Mouse (Mus musculus): Measurements from ENCODE around the gene Fam161a. TPM values are rescaled to one million over a fixed set of nuclear protein-coding genes. Genes with fewer than 3 reads are reported as not detected.

Fam161a gene
- polyA plus RNA-seq (2015; fragmentation: Nextera tagmentation; extraction: Ambion mirVana) = 4.6 and 5.7 TPM in 2 replicates

DNA sequence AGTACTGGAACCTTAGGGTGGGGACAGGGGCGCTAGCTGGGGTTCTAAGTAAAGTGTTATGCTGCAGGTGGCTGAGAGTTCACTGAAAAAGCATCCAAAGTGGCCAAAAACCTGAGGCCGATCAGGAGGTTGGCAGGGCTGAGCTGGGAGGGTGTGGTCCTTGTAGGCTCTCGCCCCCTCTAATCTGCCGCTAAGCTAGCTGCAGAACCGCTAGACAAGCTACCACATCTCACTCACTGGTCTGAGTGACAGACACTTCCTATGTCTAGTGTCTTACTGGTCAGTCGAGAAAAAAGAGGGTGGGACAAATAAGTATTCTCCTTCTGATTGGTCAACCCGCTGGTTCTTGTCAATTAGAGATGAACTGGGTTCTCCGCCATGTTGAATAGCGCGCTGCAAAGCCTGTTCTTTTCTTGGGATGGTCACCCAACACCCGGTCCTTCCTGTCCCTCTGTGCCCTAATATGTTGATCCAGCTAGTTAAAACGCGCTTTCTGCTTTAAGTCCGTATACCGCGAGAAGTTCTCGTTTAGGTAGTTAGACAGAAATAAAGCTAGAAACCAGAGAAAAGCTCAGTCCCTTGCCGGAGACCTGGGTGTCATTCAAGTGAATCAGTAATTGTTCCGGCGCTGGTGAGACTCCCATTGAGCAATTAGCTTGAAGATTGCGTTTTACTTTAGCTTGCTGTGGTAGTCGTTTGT lies at the start of gene Fam161a:
Gene Fam161a (plus strand): TSS at position 51 of the 700 bp plus-strand sequence.
- no peaks in the 10 kb centered on the region for H3K9me3 ChIP-seq (ENCODE audit: control insufficient read depth, low read length)
- peak within 1 kb of the TSS; percentile 86 for H3K9ac ChIP-seq (ENCODE audit: low read depth, low read length)
- H3K27ac ChIP-seq (ENCODE audit: low read depth, low read length) = peak within 1 kb of the TSS; percentile 97
- no peaks in the 10 kb centered on the region for H3K27me3 ChIP-seq (replicated peaks; ENCODE audit: control insufficient read depth, insufficient read depth, low read length)
- peak within 1 kb of the TSS; percentile 90 for H3K4me2 ChIP-seq (ENCODE audit: low read length)
- ATAC-seq = peak; percentile 95
- H3K4me3 ChIP-seq (ENCODE audit: low read length) = peak within 1 kb of the TSS; percentile 64
- H3K4me1 ChIP-seq (ENCODE audit: control insufficient read depth, insufficient read depth, low read depth, low read length) = no peaks in the 10 kb centered on the region; the same call in 1 of the 2 replicates
- WGBS = under 1% methylated on average over 22 of the region's 22 CpGs
- H3K36me3 ChIP-seq (ENCODE audit: control insufficient read depth, insufficient read depth, low read length) = peaks cover 19% of the 10 kb centered on the region

DNA sequence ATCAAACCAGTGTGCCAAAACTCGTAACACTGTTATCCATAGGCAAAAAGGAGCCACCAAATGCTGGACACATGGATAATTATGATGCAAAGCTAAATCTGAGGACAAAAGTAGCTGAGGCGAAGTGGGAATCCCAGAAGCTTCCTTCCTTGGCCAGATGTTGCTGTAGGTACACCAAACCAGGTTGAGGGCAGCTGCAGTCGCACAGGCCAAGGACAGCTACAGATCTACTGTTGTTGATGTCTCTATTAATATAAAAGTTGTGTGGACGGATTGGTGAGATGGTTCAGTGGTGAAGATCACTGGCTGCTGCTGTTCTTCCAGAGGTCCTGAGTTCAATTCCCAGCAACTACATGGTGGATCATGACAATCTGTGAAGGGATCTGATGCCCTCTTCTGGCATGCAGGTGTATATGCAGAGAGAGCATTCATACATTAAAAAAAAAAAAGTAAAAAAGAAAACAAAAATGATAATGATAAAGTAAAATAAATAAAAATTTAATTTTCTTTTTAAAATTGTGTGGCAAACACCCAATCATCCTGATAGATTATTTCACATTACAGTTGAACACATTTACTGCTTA lies 49.4 kb upstream of the Fam161a start:
- WGBS = 94% methylated on average over 4 of the region's 4 CpGs
- no peak for ATAC-seq
- Histone ChIP-seq H3K27me3 (replicated peaks; ENCODE audit: control insufficient read depth, insufficient read depth, low read length) (no peaks in the 10 kb centered on the region), H3K4me2 (ENCODE audit: low read length) (no peak overlapping the region), H3K27ac (ENCODE audit: low read depth, low read length) (no peak overlapping the region), H3K9me3 (ENCODE audit: control insufficient read depth, low read length) (no peaks in the 10 kb centered on the region), H3K9ac (ENCODE audit: low read depth, low read length) (no peak overlapping the region), H3K4me1 (ENCODE audit: control insufficient read depth, insufficient read depth, low read depth, low read length) (no peaks in the 10 kb centered on the region), H3K36me3 (ENCODE audit: control insufficient read depth, insufficient read depth, low read length) (no peaks in the 10 kb centered on the region), H3K4me3 (ENCODE audit: low read length) (no peak overlapping the region)

DNA sequence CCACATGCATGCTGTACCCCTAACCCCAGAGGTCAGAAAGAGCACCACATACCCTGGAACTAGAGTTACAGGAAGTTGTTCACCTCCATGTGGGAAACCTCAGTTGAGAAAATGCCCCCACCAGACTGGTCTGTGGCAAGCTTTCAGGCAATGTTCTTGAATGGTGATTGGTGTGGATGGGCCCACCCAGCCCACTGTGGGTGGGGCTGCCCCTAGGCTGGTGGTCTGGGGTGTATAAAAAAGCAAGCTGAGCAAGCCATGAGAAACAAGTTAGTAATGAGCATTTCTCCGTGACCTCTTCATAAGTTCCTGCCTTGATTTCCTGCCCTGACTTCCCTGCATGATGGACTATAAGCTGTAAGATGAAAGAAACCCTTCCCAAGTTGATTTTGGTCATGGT lies 45.2 kb upstream of the Fam161a start:
- Histone ChIP-seq H3K4me3 (ENCODE audit: low read length) (no peak overlapping the region), H3K9me3 (ENCODE audit: control insufficient read depth, low read length) (peaks cover 4% of the 10 kb centered on the region), H3K27me3 (replicated peaks; ENCODE audit: control insufficient read depth, insufficient read depth, low read length) (no peaks in the 10 kb centered on the region), H3K4me2 (ENCODE audit: low read length) (no peak overlapping the region), H3K4me1 (ENCODE audit: control insufficient read depth, insufficient read depth, low read depth, low read length) (no peaks in the 10 kb centered on the region), H3K36me3 (ENCODE audit: control insufficient read depth, insufficient read depth, low read length) (no peaks in the 10 kb centered on the region), H3K27ac (ENCODE audit: low read depth, low read length) (no peak overlapping the region), H3K9ac (ENCODE audit: low read depth, low read length) (no peak overlapping the region)
- 90% methylated on average over 1 of the region's 1 CpGs for WGBS
- ATAC-seq = peak; percentile 40; the same call in 1 of the 2 replicates

DNA sequence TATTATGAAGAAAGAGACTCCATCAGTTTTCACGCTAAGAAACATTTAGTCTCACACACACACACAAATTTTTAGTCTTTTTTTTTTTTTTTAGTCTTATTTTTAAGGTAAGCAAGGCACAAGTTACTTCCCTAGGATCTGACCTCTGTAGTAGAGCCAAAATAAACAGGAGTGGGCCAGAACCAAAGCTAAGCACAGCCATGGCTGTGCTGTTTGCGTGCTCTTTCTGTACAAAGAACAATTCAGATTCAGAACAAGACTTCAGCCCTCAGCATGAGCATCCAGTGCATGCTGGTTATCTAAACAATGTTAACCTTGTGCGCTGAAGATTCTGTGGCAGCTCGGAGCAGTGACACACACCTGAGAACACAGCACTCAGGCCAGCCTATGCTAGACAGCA lies 42.9 kb upstream of the Fam161a start:
- no peak for ATAC-seq
- H3K27me3 ChIP-seq (replicated peaks; ENCODE audit: control insufficient read depth, insufficient read depth, low read length) = no peaks in the 10 kb centered on the region
- WGBS = 80% methylated on average over 4 of the region's 4 CpGs
- no peak overlapping the region for H3K9ac ChIP-seq (ENCODE audit: low read depth, low read length)
- H3K4me3 ChIP-seq (ENCODE audit: low read length) = no peak overlapping the region
- 0 out of 2 replicates have a peak, but pooled peaks cover 2% of the 10 kb centered on the region for H3K36me3 ChIP-seq (ENCODE audit: control insufficient read depth, insufficient read depth, low read length)
- peaks cover 10% of the 10 kb centered on the region for H3K9me3 ChIP-seq (ENCODE audit: control insufficient read depth, low read length)
- no peak overlapping the region for H3K27ac ChIP-seq (ENCODE audit: low read depth, low read length)
- no peak overlapping the region for H3K4me2 ChIP-seq (ENCODE audit: low read length)
- no peaks in the 10 kb centered on the region for H3K4me1 ChIP-seq (ENCODE audit: control insufficient read depth, insufficient read depth, low read depth, low read length)

DNA sequence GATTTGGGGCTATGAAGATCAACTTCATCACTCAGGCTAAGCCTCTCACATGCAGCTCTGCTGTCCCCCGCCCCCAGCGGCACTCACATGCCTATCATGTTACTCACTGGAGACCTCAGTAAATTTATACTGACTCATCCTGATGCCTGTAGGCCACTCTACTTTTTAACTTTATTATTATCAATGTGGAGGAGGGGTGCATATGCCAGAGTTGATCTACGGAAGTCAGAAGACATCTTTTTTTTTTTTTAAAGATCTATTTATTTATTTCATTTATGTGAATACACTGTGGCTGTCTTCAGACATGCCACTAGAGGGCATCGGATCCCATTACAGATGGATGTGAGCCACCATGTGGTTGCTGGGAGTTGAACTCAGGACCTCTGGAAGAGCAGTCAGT lies 41.8 kb upstream of the Fam161a start:
- Histone ChIP-seq H3K36me3 (ENCODE audit: control insufficient read depth, insufficient read depth, low read length) (0 out of 2 replicates have a peak, but pooled peaks cover 2% of the 10 kb centered on the region), H3K4me1 (ENCODE audit: control insufficient read depth, insufficient read depth, low read depth, low read length) (no peaks in the 10 kb centered on the region), H3K4me2 (ENCODE audit: low read length) (no peak overlapping the region), H3K27me3 (replicated peaks; ENCODE audit: control insufficient read depth, insufficient read depth, low read length) (no peaks in the 10 kb centered on the region), H3K9ac (ENCODE audit: low read depth, low read length) (no peak overlapping the region), H3K4me3 (ENCODE audit: low read length) (no peak overlapping the region), H3K27ac (ENCODE audit: low read depth, low read length) (no peak overlapping the region), H3K9me3 (ENCODE audit: control insufficient read depth, low read length) (peaks cover 10% of the 10 kb centered on the region)
- WGBS = 85% methylated on average over 4 of the region's 4 CpGs
- ATAC-seq = no peak

DNA sequence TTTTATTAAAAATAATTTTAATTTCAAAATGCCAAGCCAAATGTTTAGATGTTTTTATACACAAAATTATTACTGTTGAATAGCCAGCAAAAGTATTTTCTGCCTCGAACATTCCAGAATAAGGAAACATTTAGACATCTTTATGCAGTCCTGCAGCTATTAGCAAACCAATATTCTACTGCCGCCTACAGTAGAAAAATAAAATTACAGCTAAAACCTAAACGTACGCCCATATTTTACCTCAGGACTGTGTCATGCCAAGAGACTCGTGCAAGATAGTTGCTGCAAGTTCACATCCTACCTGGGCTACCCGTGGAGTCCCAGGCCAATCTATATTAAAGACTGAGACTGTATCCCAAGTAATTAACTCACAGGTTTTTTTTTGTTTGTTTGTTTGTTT lies 37.8 kb upstream of the Fam161a start:
- Histone ChIP-seq H3K36me3 (ENCODE audit: control insufficient read depth, insufficient read depth, low read length) (peaks cover 12% of the 10 kb centered on the region), H3K4me2 (ENCODE audit: low read length) (no peak overlapping the region), H3K4me3 (ENCODE audit: low read length) (no peak overlapping the region), H3K9me3 (ENCODE audit: control insufficient read depth, low read length) (peaks cover 26% of the 10 kb centered on the region), H3K27me3 (replicated peaks; ENCODE audit: control insufficient read depth, insufficient read depth, low read length) (no peaks in the 10 kb centered on the region), H3K27ac (ENCODE audit: low read depth, low read length) (no peak overlapping the region), H3K4me1 (ENCODE audit: control insufficient read depth, insufficient read depth, low read depth, low read length) (peaks cover 5% of the 10 kb centered on the region), H3K9ac (ENCODE audit: low read depth, low read length) (no peak overlapping the region)
- 66% methylated on average over 6 of the region's 6 CpGs for WGBS
- ATAC-seq = no peak

DNA sequence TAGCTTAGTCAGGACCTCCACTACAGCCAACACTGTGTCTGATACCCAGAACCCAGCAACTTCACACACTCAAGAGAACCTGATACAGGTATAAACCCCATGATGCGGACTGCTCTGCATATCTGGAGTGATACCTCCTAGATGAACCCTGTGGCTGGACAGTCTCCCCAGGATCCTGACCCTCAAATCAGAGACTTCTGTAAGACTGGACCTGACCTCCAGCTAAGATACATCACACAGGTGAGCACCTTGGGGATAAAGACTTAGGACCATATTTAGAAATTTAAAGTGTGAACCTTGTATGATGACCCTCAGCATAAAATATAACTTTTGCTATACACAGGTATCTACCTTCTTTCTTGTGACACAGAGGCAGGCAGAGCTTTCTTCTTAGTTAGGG lies 36.8 kb upstream of the Fam161a start:
- WGBS = 95% methylated on average over 1 of the region's 1 CpGs
- no peak overlapping the region for H3K27ac ChIP-seq (ENCODE audit: low read depth, low read length)

DNA sequence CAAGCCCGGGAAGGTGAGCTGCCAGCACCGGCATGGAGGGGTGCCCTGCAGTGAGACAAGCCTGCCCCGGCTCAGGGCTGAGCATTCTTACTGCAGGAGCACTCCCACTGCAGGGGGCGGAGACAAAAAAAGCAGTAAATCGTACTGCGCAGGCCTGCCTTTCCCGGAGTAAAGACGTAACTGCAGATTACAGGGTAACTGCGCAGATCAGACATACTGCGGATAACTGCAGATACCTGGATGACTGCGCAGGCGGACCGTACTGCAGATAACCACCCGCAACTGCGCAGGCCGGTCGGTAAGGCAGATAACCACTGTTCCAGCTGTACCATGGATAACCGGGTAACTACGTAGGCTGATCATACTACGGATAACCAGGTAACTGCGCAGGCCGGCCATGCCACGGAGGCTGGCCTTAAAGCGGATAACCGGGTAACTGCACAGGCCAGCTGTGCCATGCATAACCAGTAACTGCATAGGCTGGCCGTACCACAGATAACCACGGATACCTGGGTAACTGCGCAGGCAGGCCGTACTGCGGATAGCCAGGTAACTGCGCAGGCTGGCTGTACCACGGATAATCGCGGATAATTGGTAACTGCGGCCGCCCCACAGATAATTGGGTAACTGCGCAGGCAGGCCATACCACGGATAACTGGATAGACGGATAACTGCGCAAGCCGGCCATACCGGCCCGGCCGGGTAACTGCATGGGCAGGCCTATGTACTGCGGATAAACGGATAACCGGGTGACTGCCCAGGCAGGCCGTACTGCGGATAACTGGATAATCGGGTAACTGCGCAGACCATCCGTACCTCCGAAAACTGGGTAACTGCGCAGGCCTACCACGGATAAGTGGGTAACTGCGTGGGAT lies 35.3 kb upstream of the Fam161a start, which contains the start of gene Zrsr1:
Gene Zrsr1 (plus strand): TSS at position 171 of the 875 bp plus-strand sequence.
- peak; percentile 90 for ATAC-seq
- Histone ChIP-seq H3K27ac (ENCODE audit: low read depth, low read length) (peak within 1 kb of the TSS; percentile 83), H3K9me3 (ENCODE audit: control insufficient read depth, low read length) (peaks cover 22% of the 10 kb centered on the region), H3K9ac (ENCODE audit: low read depth, low read length) (peak within 1 kb of the TSS; percentile 70), H3K4me1 (ENCODE audit: control insufficient read depth, insufficient read depth, low read depth, low read length) (peaks cover 20% of the 10 kb centered on the region), H3K36me3 (ENCODE audit: control insufficient read depth, insufficient read depth, low read length) (peaks cover 12% of the 10 kb centered on the region), H3K4me2 (ENCODE audit: low read length) (peak within 1 kb of the TSS; percentile 52), H3K27me3 (replicated peaks; ENCODE audit: control insufficient read depth, insufficient read depth, low read length) (no peaks in the 10 kb centered on the region), H3K4me3 (ENCODE audit: low read length) (peak within 1 kb of the TSS; percentile 61)
- WGBS = 57% methylated on average over 56 of the region's 56 CpGs

More for the DNA sequence above, 36.8 kb upstream of the Fam161a start:
- H3K4me1 ChIP-seq (ENCODE audit: control insufficient read depth, insufficient read depth, low read depth, low read length) = peaks cover 8% of the 10 kb centered on the region
- ATAC-seq = no peak
- no peaks in the 10 kb centered on the region for H3K27me3 ChIP-seq (replicated peaks; ENCODE audit: control insufficient read depth, insufficient read depth, low read length)
- peaks cover 26% of the 10 kb centered on the region for H3K9me3 ChIP-seq (ENCODE audit: control insufficient read depth, low read length)
- H3K4me2 ChIP-seq (ENCODE audit: low read length) = no peak overlapping the region
- peaks cover 12% of the 10 kb centered on the region for H3K36me3 ChIP-seq (ENCODE audit: control insufficient read depth, insufficient read depth, low read length)
- no peak overlapping the region for H3K4me3 ChIP-seq (ENCODE audit: low read length)
- no peak overlapping the region for H3K9ac ChIP-seq (ENCODE audit: low read depth, low read length)
